Mouse (Mus musculus): ENCODE results near the gene Iqsec1.

DNA sequence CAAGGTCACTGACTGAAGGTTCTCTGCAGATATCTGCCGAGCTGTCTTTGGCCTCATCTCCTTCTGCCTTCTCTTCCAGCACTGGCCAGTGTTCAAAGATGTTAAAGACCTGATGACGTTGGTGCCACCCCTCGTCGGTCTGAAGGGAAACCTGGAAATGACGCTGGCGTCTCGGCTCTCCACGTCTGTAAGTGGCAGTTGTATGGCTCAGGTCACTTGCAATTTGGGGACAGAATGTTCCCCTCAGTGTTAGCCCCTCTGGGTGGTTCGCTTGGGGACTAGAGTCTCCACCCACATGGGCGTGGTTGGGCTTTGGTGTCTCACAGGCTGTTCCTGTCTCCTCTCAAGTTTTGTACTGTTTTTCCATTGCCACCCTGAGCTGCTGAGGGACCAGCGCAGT, 363.8 kb downstream of the Iqsec1 start:
- 0 out of 2 replicates have a peak, but pooled peaks have one; percentile 4 for TF ChIP-seq POLR2A (IDR thresholded peaks at IDR 0.05; ENCODE audit: borderline replicate concordance, extremely low read depth, low read depth, low read length)
- TF ChIP-seq CTCF (IDR thresholded peaks at IDR 0.05; ENCODE audit: insufficient read depth, low read length) = no peak
